Mouse (Mus musculus) cerebellum, adult 2 months (tissue): ENCODE results near the gene Phldb1.

Experiments used
- CTCF ChIP-seq: fragments of 200-500 bp; IDR thresholded peaks from 2 replicates; pipeline ENCODE4 v1.5.1; 2011; ENCODE audit warnings: low read depth, mild to moderate bottlenecking, control low read depth, low read length, moderate library complexity, borderline replicate concordance; ENCODE audit not compliant: insufficient read depth
- POLR2A ChIP-seq: fragments of 200-500 bp; IDR thresholded peaks from 2 replicates; pipeline ENCODE4 v1.6.1; 2011; ENCODE audit warnings: low read length, control low read depth, borderline replicate concordance; ENCODE audit not compliant: insufficient read depth

- TF ChIP-seq CTCF (no peak), POLR2A (no peak)
Measured at GRCm38 (mm10) chr9:44679565-44679964, 55.4 kb downstream of the Phldb1 start.
